Mouse (Mus musculus) embryonic fibroblast, embryonic 13.5 days (primary cell): ENCODE measurements around the gene Ptprr.

ENCODE experiments used
- CTCF ChIP-seq: IDR thresholded peaks from 2 replicates; pipeline ENCODE4 v1.5.1; 2011; ENCODE audit warnings: mild to moderate bottlenecking, control low read depth, low read length, moderate library complexity, borderline replicate concordance; ENCODE audit not compliant: insufficient read depth
- POLR2A ChIP-seq: IDR thresholded peaks from 2 replicates; pipeline ENCODE4 v1.6.1; 2011; ENCODE audit warnings: low read depth, mild to moderate bottlenecking, control low read depth, low read length, moderate library complexity

DNA sequence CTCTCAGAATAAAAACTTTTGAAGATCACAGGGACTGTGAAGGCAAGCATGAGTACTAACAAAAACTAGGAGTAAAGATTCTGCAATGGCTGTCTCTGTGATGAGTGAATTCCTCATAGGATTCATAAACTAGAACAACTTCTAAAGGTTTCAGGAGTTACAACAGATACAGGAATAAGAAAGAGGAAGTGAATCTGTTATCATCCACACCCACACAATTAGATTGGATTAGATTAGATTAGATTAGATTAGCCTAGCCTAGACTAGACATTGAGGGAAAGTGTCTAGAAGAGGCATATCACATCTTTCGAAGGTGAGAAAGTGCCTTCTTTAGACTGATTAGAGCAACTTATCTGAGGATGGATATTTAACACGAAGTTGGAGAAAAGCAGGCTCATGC, 117.2 kb downstream of the Ptprr start:
- TF ChIP-seq CTCF (no peak), POLR2A (no peak)
